Mouse (Mus musculus) lung, postnatal 0 days (tissue): ENCODE results near the gene Capn1.

ENCODE experiments used
- CTCF ChIP-seq: IDR thresholded peaks from 2 replicates; pipeline ENCODE4 v1.5.1; 2016; ENCODE audit warnings: antibody characterized with exemption, mild to moderate bottlenecking
- EP300 ChIP-seq: IDR thresholded peaks from 2 replicates; pipeline ENCODE4 v1.6.1; 2016; ENCODE audit warnings: antibody characterized with exemption, mild to moderate bottlenecking, control low read depth

- TF ChIP-seq CTCF (no peak), EP300 (no peak)
Observed at GRCm38 (mm10) chr19:5939715-5940114, 76.0 kb downstream of the Capn1 start.
